Mouse (Mus musculus) testis, adult 2 months (tissue): ENCODE measurements around the gene Kmt2d.

Experiments used
- CTCF ChIP-seq: fragments of 200-500 bp; IDR thresholded peaks from 2 replicates; pipeline ENCODE4 v1.5.1; 2012; ENCODE audit warnings: low read depth, mild to moderate bottlenecking, inconsistent platforms, low read length, moderate library complexity; ENCODE audit not compliant: control insufficient read depth, insufficient read depth, insufficient replicate concordance
- POLR2A ChIP-seq: fragments of 200-500 bp; IDR thresholded peaks from 2 replicates; pipeline ENCODE4 v1.6.1; 2012; ENCODE audit warnings: low read depth, mild to moderate bottlenecking, inconsistent platforms, low read length, moderate library complexity; ENCODE audit not compliant: control insufficient read depth

- no peak for TF ChIP-seq CTCF
- no peak for TF ChIP-seq POLR2A
Observed at GRCm38 (mm10) chr15:98837006-98837742, 33.8 kb downstream of the Kmt2d start.
